13 mouse cellular contexts compared by ENCODE assay signal in genomic region chr13:16805560-16805959, GRCm38 (mm10).
DNase-seq lines count a peak whose midpoint lies in the region; ATAC-seq lines count a peak whose summit lies in the region.
"Had no signal": no experiment of that assay in that cellular context is flagged by ENCODE, and none has a peak within 500 bp of the region (broad histone marks: within the 10 kb centered on the region; RNA-seq: fewer than 3 reads in every experiment).

No protein-coding gene starts in this region.

- H3K36me3 ChIP-seq in kidney, embryonic 16.5 days (ENCODE audit: insufficient read depth, low read length): no peaks in the 10 kb centered on the region
- H3K36me3 ChIP-seq: forebrain, embryonic 15.5 days had no signal

- ATAC-seq in common myeloid progenitor, adult 5-6 weeks (replicated peaks; ENCODE audit: low read depth, poor library complexity, severe bottlenecking): peak; percentile 32; the same call in 1 of the 2 replicates
- peak; percentile 74; the same call in 1 of the 2 replicates for ATAC-seq in kidney, embryonic 16.5 days (ENCODE audit: low FRiP score, low TSS enrichment)
- peak; percentile 92 for ATAC-seq in megakaryocyte progenitor cell, adult 5-6 weeks (replicated peaks; ENCODE audit: poor library complexity)
- ATAC-seq: forebrain, embryonic 15.5 days had no signal

- H3K27ac ChIP-seq in kidney, embryonic 16.5 days (ENCODE audit: low read length): no peak overlapping the region
- H3K27ac ChIP-seq: forebrain, embryonic 15.5 days; layer of hippocampus, adult 2 months; liver, embryonic 14.5 days had no signal

- no peaks in the 10 kb centered on the region for H3K27me3 ChIP-seq in kidney, embryonic 16.5 days (ENCODE audit: insufficient read depth, low read length)
- H3K27me3 ChIP-seq: forebrain, embryonic 15.5 days had no signal

- WGBS in kidney, embryonic 16.5 days: 53% methylated on average over 3 of the region's 3 CpGs

- no peaks in the 10 kb centered on the region for H3K9me3 ChIP-seq in kidney, embryonic 16.5 days (ENCODE audit: low read length)
- H3K9me3 ChIP-seq: forebrain, embryonic 15.5 days had no signal

- DNase-seq in cerebellum, postnatal 36 days: peak; percentile 5 to 23
- no peak for DNase-seq in cerebellum, adult 11 months
- DNase-seq in adrenal gland, postnatal 14 days: no peak
- no peak for DNase-seq in testis, postnatal 14 days (ENCODE audit: low spot score)
- no peak for DNase-seq in ovary, adult 18-20 months (ENCODE audit: low spot score)
- DNase-seq: adrenal gland, postnatal 25 days; cerebellum, adult 9-11 months had no signal

- no peaks in the 10 kb centered on the region for H3K4me1 ChIP-seq in kidney, embryonic 16.5 days (ENCODE audit: insufficient read depth, low read length)
- H3K4me1 ChIP-seq: forebrain, embryonic 15.5 days had no signal

- no peak overlapping the region for H3K9ac ChIP-seq in kidney, embryonic 16.5 days (replicated peaks; ENCODE audit: low read length)
- H3K9ac ChIP-seq: forebrain, embryonic 15.5 days; liver, embryonic 14.5 days had no signal

- no peak overlapping the region for H3K4me2 ChIP-seq in kidney, embryonic 16.5 days (replicated peaks; ENCODE audit: low read depth, low read length)
- H3K4me2 ChIP-seq: forebrain, embryonic 15.5 days had no signal

- no peak overlapping the region for H3K4me3 ChIP-seq in kidney, embryonic 16.5 days (ENCODE audit: low read length)
- H3K4me3 ChIP-seq: forebrain, embryonic 15.5 days; layer of hippocampus, adult 2 months had no signal

Comparison
In these comparisons a context has a peak if more than half of its experiments do, and no peak if none do; other contexts are left out.
1. DNase-seq: peak in cerebellum, postnatal 36 days (2 of 2); none in cerebellum, adult 11 months (single experiment), adrenal gland, postnatal 14 days (single experiment), testis, postnatal 14 days (single experiment) and ovary, adult 18-20 months (single experiment).
2. ATAC-seq: peak in every context shown above with its lines; median percentile 92 in megakaryocyte progenitor cell, adult 5-6 weeks; 74 in kidney, embryonic 16.5 days; 32 in common myeloid progenitor, adult 5-6 weeks.